Mouse (Mus musculus): ENCODE results near the gene Taok1.
A peak's percentile ranks its signal among the peaks of the same experiment; 100 is the strongest.

The Taok1 gene

GRCm38 (mm10) chr11:77508068-77509021 is 99.3 kb downstream of the Taok1 start:
- DNase-seq (ENCODE audit: low spot score in 2 of 2): peak; percentile 79 to 82

GRCm38 (mm10) chr11:77507426-77507825 is 100.2 kb downstream of the Taok1 start:
- DNase-seq (ENCODE audit: low spot score in 2 of 2): peak; percentile 13 to 38

- peak in 1 of 2 experiments; percentile 17 for DNase-seq (ENCODE audit: low spot score in 2 of 2)
Observed at GRCm38 (mm10) chr11:77506941-77507340, 100.7 kb downstream of the Taok1 start.

GRCm38 (mm10) chr11:77506273-77506672 is 101.3 kb downstream of the Taok1 start:
- peak; percentile 12 to 14 for DNase-seq (ENCODE audit: low spot score in 2 of 2)

GRCm38 (mm10) chr11:77505291-77505980 is 102.2 kb downstream of the Taok1 start:
- peak in 1 of 2 experiments; percentile 19 for DNase-seq (ENCODE audit: low spot score in 2 of 2)

- DNase-seq (ENCODE audit: low spot score in 2 of 2): no peak
Observed at GRCm38 (mm10) chr11:77504377-77504776, 103.2 kb downstream of the Taok1 start.

- peak; percentile 18 to 32 for DNase-seq (ENCODE audit: low spot score in 2 of 2)
Observed at GRCm38 (mm10) chr11:77503511-77503910, 104.1 kb downstream of the Taok1 start.

- peak in 1 of 2 experiments; percentile 9 for DNase-seq (ENCODE audit: low spot score in 2 of 2)
Observed at GRCm38 (mm10) chr11:77502481-77502880, 105.1 kb downstream of the Taok1 start.

GRCm38 (mm10) chr11:77501971-77502370 is 105.6 kb downstream of the Taok1 start:
- DNase-seq (ENCODE audit: low spot score in 2 of 2): no peak

- peak; percentile 37 to 72 for DNase-seq (ENCODE audit: low spot score in 2 of 2)
Observed at GRCm38 (mm10) chr11:77501392-77501791, 106.2 kb downstream of the Taok1 start.

GRCm38 (mm10) chr11:77500361-77501325 is 107.0 kb downstream of the Taok1 start:
- DNase-seq (ENCODE audit: low spot score in 2 of 2): peak; percentile 42 to 43

- DNase-seq (ENCODE audit: low spot score in 2 of 2): peak; percentile 11 to 14
Observed at GRCm38 (mm10) chr11:77499354-77499753, 108.3 kb downstream of the Taok1 start.

- DNase-seq (ENCODE audit: low spot score in 2 of 2): peak; percentile 8 to 11
Observed at GRCm38 (mm10) chr11:77498261-77499139, 109.1 kb downstream of the Taok1 start.

- peak in 1 of 2 experiments; percentile 10 for DNase-seq (ENCODE audit: low spot score in 2 of 2)
Observed at GRCm38 (mm10) chr11:77497851-77498250, 109.8 kb downstream of the Taok1 start.

- peak; percentile 37 to 47 for DNase-seq (ENCODE audit: low spot score in 2 of 2)
Observed at GRCm38 (mm10) chr11:77497341-77497756, 110.3 kb downstream of the Taok1 start.

- DNase-seq (ENCODE audit: low spot score in 2 of 2): no peak
Observed at GRCm38 (mm10) chr11:77495507-77495906, 112.1 kb downstream of the Taok1 start.

- DNase-seq (ENCODE audit: low spot score in 2 of 2): no peak
Observed at GRCm38 (mm10) chr11:77494782-77495181, 112.8 kb downstream of the Taok1 start.

- no peak for DNase-seq (ENCODE audit: low spot score in 2 of 2)
Observed at GRCm38 (mm10) chr11:77494344-77494676, 113.3 kb downstream of the Taok1 start.

- DNase-seq (ENCODE audit: low spot score in 2 of 2): peak in 1 of 2 experiments; percentile 57
Observed at GRCm38 (mm10) chr11:77493512-77494343, 113.9 kb downstream of the Taok1 start, which contains the start of gene Git1. Gene Git1 (plus strand): TSS chr11:77493562.

Data from frontal cortex, postnatal 10 days (tissue).